Mouse (Mus musculus): ENCODE measurements at regions not wholly inside any gene's neighbourhood (a gene's known extent, or its start where the extent isn't known, plus 50 kb on each side); places are given as distances from the start of the nearest gene placed in this dataset.

DNA sequence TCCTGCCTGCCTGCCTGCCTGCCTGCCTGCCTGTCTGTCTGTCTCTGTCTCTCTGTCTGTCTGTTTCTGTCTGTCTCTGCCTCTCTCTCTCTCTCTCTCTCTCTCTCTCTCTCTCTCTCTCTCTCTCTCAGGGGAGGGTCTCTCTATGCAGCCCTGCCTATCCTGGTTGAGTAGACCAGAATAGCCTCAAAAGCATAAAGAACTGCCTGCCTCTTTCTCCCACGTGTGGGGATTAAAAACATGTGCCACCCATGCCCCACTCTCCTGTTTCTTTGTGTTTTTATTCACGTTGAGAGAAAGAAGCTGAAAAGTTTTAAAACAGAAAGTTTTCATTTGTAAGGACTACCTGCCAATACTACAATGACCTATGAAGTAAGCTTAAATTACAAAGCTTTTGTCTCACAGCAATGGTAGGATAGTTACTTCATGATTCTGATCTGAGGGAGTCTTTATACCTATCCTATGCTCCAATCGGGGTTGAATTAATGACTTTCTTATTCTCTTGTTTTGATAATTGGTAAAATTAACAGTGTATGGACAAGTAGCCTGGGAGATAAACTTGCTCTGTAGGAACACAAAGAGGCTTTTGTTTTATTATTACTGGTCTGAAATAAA lies 355.9 kb upstream of the Marcks start:
- Histone ChIP-seq H3K27ac (ENCODE audit: control insufficient read depth, low read depth, low read length) (no peak overlapping the region), H3K79me2 (ENCODE audit: control insufficient read depth, insufficient read depth, low read length, poor library complexity) (no peaks in the 10 kb centered on the region), H3K4me3 (ENCODE audit: control insufficient read depth in 1 of 2, insufficient read depth in 1 of 2, low read depth in 2 of 2, low read length in 2 of 2) (no peak overlapping the region), H3K36me3 (ENCODE audit: control insufficient read depth in 1 of 2, insufficient read depth in 2 of 2, low read length in 2 of 2) (no peaks in the 10 kb centered on the region), H3K4me1 (ENCODE audit: control insufficient read depth in 1 of 2, insufficient read depth in 2 of 2, low read length in 2 of 2) (no peaks in the 10 kb centered on the region), H3K9ac (ENCODE audit: control insufficient read depth, low read depth, low read length, poor library complexity, severe bottlenecking) (no peak overlapping the region), H3K9me3 (replicated peaks; ENCODE audit: insufficient read depth, low read length) (no peaks in the 10 kb centered on the region), H3K27me3 (ENCODE audit: control insufficient read depth in 1 of 2, insufficient read depth in 2 of 2, low read length in 2 of 2) (no peaks in the 10 kb centered on the region)
- no peak for DNase-seq (ENCODE audit: low read depth, low spot score)
- TF ChIP-seq NELFE (IDR thresholded peaks at IDR 0.05; ENCODE audit: low read depth, low read length) (no peak), ETS1 (IDR thresholded peaks at IDR 0.05; ENCODE audit: low read depth, low read length) (no peak), ELF1 (IDR thresholded peaks at IDR 0.05; ENCODE audit: low read depth, low read length) (no peak), TCF12 (IDR thresholded peaks at IDR 0.05; ENCODE audit: low read depth, low read length) (no peak), ZMIZ1 (IDR thresholded peaks at IDR 0.05; ENCODE audit: low read depth, low read length) (no peak), USF1 (IDR thresholded peaks at IDR 0.05; ENCODE audit: low read depth, low read length) (no peak), GATA1 (IDR thresholded peaks at IDR 0.05; ENCODE audit: low read depth, low read length) (no peak), USF2 (IDR thresholded peaks at IDR 0.05; ENCODE audit: borderline replicate concordance in 1 of 2, insufficient read depth in 1 of 2, low read depth in 1 of 2, low read length in 2 of 2) (no peak), MAFK (IDR thresholded peaks at IDR 0.05; ENCODE audit: borderline replicate concordance, low read depth, low read length) (no peak), GABPA (IDR thresholded peaks at IDR 0.05; ENCODE audit: low read depth, low read length) (no peak), JUND (IDR thresholded peaks at IDR 0.05; ENCODE audit: low read depth, low read length) (no peak), RAD21 (IDR thresholded peaks at IDR 0.05; ENCODE audit: low read depth, low read length) (no peak), POLR2AphosphoS2 (IDR thresholded peaks at IDR 0.05; ENCODE audit: low read length) (no peak), CHD2 (IDR thresholded peaks at IDR 0.05; ENCODE audit: low read length) (no peak), MYB (IDR thresholded peaks at IDR 0.05; ENCODE audit: low read depth, low read length) (no peak), TAL1 (IDR thresholded peaks at IDR 0.05; ENCODE audit: low read length) (no peak), MXI1 (IDR thresholded peaks at IDR 0.05; ENCODE audit: low read depth, low read length) (no peak), KAT2A (conservative IDR thresholded peaks at IDR 0.05; ENCODE audit: low read depth, low read length) (no peak), RCOR1 (IDR thresholded peaks at IDR 0.05; ENCODE audit: low read depth, low read length) (no peak)

DNA sequence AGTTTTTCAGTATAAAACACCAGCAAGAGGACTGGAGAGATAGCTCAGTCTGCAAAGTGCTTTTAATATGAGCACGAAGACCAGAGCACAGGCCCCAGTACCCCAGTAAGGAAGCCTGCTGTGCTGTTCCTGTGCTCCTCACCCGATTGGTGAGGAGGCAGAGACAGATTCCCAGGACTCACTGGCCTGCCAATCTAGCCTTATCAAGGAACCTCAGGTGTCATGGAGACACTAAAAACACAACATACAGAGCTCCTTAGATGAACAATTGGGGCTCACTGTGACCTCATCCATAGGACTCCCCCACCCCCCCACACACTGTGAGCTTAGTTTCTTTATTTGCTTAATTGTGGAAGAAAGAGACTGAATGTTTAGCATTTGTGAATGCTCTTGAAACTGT lies 355.4 kb upstream of the Marcks start:
- Histone ChIP-seq H3K9me3 (replicated peaks; ENCODE audit: insufficient read depth, low read length) (no peaks in the 10 kb centered on the region), H3K27ac (ENCODE audit: control insufficient read depth, low read depth, low read length) (no peak overlapping the region), H3K4me3 (ENCODE audit: control insufficient read depth in 1 of 2, insufficient read depth in 1 of 2, low read depth in 2 of 2, low read length in 2 of 2) (no peak overlapping the region), H3K36me3 (ENCODE audit: control insufficient read depth in 1 of 2, insufficient read depth in 2 of 2, low read length in 2 of 2) (no peaks in the 10 kb centered on the region), H3K79me2 (ENCODE audit: control insufficient read depth, insufficient read depth, low read length, poor library complexity) (no peaks in the 10 kb centered on the region), H3K9ac (ENCODE audit: control insufficient read depth, low read depth, low read length, poor library complexity, severe bottlenecking) (no peak overlapping the region), H3K27me3 (ENCODE audit: control insufficient read depth in 1 of 2, insufficient read depth in 2 of 2, low read length in 2 of 2) (no peaks in the 10 kb centered on the region), H3K4me1 (ENCODE audit: control insufficient read depth in 1 of 2, insufficient read depth in 2 of 2, low read length in 2 of 2) (no peaks in the 10 kb centered on the region)
- DNase-seq (ENCODE audit: low read depth, low spot score) = no peak
- TF ChIP-seq MAX (IDR thresholded peaks at IDR 0.05; ENCODE audit: low read length) (no peak), SIN3A (IDR thresholded peaks at IDR 0.05; ENCODE audit: low read length) (no peak), NRF1 (IDR thresholded peaks at IDR 0.05; ENCODE audit: insufficient read depth, low read depth, low read length, poor library complexity, severe bottlenecking) (no peak), E2F4 (IDR thresholded peaks at IDR 0.05; ENCODE audit: borderline replicate concordance, low read depth, low read length) (no peak), RCOR1 (IDR thresholded peaks at IDR 0.05; ENCODE audit: low read depth, low read length) (no peak), ZC3H11A (IDR thresholded peaks at IDR 0.05; ENCODE audit: low read depth, low read length) (no peak), MAZ (IDR thresholded peaks at IDR 0.05; ENCODE audit: low read depth, low read length) (no peak), UBTF (IDR thresholded peaks at IDR 0.05; ENCODE audit: borderline replicate concordance, insufficient read depth, low read depth, low read length) (no peak), ETS1 (IDR thresholded peaks at IDR 0.05; ENCODE audit: low read depth, low read length) (no peak), POLR2A (IDR thresholded peaks at IDR 0.05; ENCODE audit: control insufficient read depth in 1 of 2, insufficient read depth in 1 of 2, low read depth in 1 of 2, low read length in 2 of 2, poor library complexity in 1 of 2) (no peak), GABPA (IDR thresholded peaks at IDR 0.05; ENCODE audit: low read depth, low read length) (no peak), CTCF (IDR thresholded peaks at IDR 0.05 in 2 of 3, conservative IDR thresholded peaks at IDR 0.05 in 1 of 3; ENCODE audit: control insufficient read depth in 1 of 3, insufficient read depth in 1 of 3, low read depth in 2 of 3, low read length in 3 of 3, poor library complexity in 1 of 3, severe bottlenecking in 1 of 3) (no peak), ELF1 (IDR thresholded peaks at IDR 0.05; ENCODE audit: low read depth, low read length) (no peak), HCFC1 (IDR thresholded peaks at IDR 0.05; ENCODE audit: low read depth, low read length) (no peak), NELFE (IDR thresholded peaks at IDR 0.05; ENCODE audit: low read depth, low read length) (no peak), TCF12 (IDR thresholded peaks at IDR 0.05; ENCODE audit: low read depth, low read length) (no peak), USF2 (IDR thresholded peaks at IDR 0.05; ENCODE audit: borderline replicate concordance in 1 of 2, insufficient read depth in 1 of 2, low read depth in 1 of 2, low read length in 2 of 2) (no peak), ZKSCAN1 (IDR thresholded peaks at IDR 0.05; ENCODE audit: low read depth, low read length) (no peak), USF1 (IDR thresholded peaks at IDR 0.05; ENCODE audit: low read depth, low read length) (no peak)
